Mouse (Mus musculus) small intestine, adult 10 weeks (tissue): ENCODE results near the gene Fgf22. TPM values are rescaled to one million over a fixed set of nuclear protein-coding genes. Genes with fewer than 3 reads are reported as not detected.

Experiments used
- polyA plus RNA-seq: library from polyadenylated mRNA; stranded (reverse); fragments of 350-450 nt; fragmentation: Illumina TruSeq; extraction: RNeasy Lipid Tissue Mini Kit (QIAGEN cat#74804); gene quantifications from one replicate; pipeline ENCODE4 v1.2.3, GENCODE M21; 2014; ENCODE audit warnings: low replicate concordance

Fgf22 gene
- not detected for polyA plus RNA-seq

DNA sequence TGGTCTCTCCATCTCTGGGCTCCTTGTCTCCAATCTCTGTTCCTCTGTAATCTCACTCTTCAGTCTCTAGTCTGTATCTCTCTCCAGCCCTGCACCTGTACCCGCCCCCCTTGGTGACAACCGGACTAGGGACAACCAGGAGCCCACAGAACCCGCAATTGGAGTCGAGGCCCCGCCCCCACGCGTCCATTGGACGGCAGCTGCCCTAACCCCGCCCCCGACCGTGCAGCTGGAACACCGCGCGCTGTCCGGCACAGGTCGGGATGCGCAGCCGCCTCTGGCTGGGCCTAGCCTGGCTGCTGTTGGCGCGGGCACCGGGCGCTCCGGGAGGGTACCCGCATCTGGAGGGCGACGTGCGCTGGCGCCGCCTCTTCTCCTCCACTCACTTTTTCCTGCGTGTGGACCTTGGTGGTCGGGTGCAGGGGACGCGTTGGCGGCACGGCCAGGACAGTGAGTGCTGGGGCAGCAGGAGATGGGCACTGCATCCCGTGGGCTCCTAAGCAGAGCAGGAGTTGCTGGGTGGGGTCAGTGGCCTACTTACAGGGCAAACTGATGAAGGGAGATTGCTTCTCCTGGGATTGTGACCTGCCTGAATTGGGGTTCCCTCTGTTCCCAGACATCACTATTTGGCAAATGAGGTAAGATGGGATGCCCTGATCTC is at the start of gene Fgf22:
Gene Fgf22 (plus strand): TSS at position 221 of the 661 bp plus-strand sequence.

DNA sequence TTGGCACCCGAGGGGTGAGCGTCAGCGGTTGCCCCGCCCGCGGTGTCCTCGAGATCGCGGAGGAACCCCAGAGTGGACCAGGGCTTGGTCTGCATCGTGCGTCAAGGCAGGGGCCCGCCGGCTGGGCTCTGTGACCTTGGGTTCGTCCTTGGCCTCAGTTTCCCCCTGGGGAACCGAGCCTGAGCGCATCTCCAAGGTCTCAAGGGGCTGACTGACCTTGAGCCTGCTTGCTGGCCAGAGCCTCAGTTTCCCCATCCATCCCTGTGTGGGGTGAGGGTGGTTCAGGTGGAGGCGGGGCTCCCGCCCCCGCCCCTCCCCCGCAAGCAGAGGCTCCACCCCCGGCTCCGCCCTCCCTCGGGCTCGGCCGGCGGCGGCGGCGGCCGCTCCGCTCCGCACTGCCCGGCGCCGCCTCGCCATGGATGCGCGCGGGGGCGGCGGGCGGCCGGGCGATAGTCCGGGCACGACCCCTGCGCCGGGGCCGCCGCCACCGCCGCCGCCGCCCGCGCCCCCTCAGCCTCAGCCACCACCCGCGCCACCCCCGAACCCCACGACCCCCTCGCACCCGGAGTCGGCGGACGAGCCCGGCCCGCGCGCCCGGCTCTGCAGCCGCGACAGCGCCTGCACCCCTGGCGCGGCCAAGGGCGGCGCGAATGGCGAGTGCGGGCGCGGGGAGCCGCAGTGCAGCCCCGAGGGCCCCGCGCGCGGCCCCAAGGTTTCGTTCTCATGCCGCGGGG is 38.5 kb upstream of the Fgf22 start, which contains the start of gene Hcn2:
Gene Hcn2 (plus strand): TSS at position 381 of the 734 bp plus-strand sequence.

DNA sequence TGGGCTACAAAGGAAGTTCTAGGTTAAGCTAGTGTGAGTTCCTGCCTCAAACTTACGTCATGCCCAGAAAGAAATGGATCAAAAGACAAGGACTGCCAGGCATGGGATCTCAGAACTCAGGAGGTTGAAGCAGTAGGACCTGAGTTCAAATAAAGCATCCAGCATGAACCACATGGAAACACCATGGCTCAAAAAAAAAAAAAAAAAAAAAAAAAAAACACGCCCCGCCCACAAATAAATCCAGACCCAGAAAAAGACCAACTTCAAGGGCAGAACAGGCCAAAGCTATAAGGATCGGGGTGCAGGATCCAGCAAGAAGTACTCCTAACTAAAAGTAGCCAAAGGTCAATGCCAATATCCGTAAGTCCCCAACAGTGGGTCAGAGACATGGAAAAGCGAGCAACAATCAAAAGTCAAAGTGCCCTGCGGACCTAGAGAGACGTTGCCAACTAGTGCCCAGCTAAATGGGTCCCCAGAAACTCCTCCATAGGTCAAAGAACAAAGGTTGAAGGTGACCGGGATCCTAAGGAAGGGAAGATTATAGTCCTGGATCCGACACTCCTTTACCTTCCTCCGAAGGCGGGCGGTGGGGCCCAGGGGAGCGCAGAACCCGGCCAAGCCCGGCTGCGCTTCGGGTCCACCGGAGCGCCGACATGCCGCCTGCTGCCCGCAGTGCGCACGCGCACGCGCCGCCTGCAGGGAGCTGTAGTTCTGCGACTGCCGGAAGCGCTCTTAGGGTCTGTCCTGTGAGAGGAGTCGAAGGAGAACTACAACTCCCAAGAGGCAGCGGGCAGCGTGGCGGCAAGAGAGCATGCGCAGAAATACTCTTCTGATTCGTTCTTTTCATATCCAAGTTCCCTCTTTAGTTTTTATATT is 8.7 kb upstream of the Fgf22 start, which contains the start of gene Polrmt:
Gene Polrmt (minus strand): TSS at position 684 of the 876 bp plus-strand sequence.

DNA sequence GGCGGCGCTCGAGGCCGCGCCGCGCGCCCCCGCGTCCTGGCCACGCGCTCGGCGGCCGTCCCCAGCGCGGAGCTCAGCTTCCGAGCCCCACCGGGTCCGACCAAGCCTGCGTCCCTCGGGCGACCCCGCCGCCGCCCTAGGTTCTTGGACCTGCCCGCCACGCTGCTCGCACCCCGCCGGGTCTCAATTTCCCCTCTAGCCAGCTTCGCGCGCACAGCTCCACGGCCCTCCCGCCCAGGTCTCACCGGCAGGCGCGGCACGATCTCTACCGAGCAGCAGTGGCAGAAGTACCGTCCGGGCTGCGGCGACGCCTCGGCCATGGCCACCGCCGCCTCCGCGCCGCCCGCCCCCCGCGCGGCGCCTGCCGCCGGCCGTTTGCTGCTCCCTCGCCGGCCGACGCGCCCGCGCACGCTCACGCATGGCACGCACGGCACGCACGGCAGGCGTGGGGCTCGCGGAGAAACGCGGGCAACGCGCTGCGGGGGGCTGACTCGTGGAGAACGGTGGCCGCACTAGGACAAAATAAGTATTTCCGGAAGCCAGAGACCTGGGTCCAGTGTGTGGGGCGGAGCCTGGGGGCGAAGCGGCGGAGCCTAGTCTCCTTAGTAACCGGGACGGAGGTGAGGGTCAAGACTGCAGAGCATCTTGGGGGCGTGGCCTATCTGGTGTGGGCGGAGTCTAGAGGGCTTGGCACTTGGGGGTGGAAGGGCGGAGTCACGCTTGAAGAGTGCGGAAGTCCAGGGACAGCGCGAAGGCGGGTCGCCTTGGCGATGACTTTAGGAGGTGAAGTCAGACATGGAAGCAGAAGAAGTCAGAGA is 11.8 kb downstream of the Fgf22 start, which contains the start of gene Rnf126:
Gene Rnf126 (minus strand): TSS at position 445 of the 818 bp plus-strand sequence.

DNA sequence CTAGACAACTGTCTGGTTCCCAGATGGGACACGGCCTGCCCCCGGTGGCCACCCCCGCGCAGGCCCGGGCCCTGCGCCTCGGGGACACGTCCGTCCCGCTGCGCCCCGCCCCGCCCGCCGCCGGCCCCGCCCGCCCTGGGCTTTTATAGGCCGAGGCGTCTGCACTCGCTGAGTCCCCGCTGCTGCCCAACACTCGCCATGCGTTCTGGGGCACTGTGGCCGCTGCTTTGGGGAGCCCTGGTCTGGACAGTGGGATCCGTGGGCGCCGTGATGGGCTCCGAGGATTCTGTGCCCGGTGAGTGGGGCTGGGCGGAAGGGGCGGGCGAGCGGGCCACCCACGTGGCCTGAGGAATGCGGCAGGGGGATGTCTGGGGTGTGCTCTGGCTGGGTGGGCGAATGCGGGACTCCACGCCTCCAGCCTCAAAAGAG is 22.2 kb downstream of the Fgf22 start, which contains the start of gene Fstl3:
Gene Fstl3 (plus strand): TSS at position 170 of the 429 bp plus-strand sequence.

DNA sequence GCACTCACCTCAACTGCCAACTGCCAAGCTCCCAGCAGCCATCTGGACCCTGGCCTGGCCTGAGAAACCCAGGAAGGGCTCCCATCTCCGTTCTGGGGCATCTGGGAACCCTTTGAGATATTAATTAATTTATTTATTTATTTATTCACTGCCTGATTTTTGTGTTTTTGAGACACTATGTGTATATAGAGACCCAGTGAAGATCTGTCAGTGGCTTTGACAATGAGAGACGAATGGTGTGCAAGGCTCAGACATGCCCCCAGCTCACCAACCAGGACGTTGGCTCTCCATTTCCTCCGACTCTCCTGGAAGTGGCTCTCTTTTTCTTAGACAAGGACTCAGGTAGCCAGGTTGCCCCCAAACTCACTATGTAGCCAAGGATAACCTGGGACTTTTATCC is 36.0 kb downstream of the Fgf22 start, which contains the start of gene Prss57:
Gene Prss57 (minus strand): TSS at position 101 of the 400 bp plus-strand sequence.

DNA sequence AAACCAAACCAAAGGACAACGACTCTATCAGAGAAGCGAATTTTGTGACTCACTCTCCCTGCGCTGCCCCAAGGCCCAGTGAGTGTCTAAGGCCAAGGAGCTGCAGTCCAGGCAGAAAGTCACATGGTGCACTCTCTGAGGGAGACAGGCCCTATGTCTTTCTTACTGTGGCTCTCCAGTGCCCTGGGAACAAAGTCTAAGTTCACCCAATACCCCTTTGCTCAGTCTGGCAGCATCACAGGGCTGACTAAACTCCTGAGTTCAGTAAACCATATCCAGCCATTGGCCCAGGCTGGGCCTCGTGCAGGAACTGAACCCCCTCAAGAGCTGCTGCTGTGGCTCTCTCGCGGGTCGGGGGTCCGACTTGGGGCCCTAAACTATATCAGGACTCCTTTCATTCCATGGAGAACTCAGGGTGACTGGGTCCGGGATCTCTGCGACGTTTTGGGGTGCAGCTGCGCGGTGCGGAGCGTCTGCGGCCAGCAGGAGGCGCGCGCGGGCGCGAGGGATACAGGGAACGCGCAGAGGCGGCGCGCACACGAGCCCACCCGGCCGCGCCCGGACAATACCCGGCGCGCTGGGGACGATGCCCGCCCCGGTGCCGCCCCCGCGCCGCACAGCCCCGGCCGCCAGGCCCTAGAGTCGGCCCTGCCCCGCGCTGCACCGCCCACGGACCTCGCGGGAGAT is 38.3 kb downstream of the Fgf22 start, which contains the start of gene Palm:
Gene Palm (plus strand): TSS at position 522 of the 687 bp plus-strand sequence.

Other genes with a start within 250 kb of the Fgf22 start
- 6.5 TPM for gene Plpp2, start 221.3 kb upstream of the Fgf22 start, polyA plus RNA-seq
- gene Mier2, start 199.9 kb upstream of the Fgf22 start, polyA plus RNA-seq = not detected
- not detected for gene Theg, start 167.7 kb upstream of the Fgf22 start, polyA plus RNA-seq
- gene C2cd4c, start 141.1 kb upstream of the Fgf22 start, polyA plus RNA-seq = 0.11 TPM
- 0.30 TPM for gene Shc2, start 117.2 kb upstream of the Fgf22 start, polyA plus RNA-seq
- gene Odf3l2, start 109.3 kb upstream of the Fgf22 start, polyA plus RNA-seq = not detected
- not detected for gene Madcam1, start 90.5 kb upstream of the Fgf22 start, polyA plus RNA-seq
- not detected for gene Tpgs1, start 85.7 kb upstream of the Fgf22 start, polyA plus RNA-seq
- not detected for gene Cdc34, start 72.9 kb upstream of the Fgf22 start, polyA plus RNA-seq
- not detected for gene Gzmm, start 66.1 kb upstream of the Fgf22 start, polyA plus RNA-seq
- 328 TPM for gene Bsg, start 50.6 kb upstream of the Fgf22 start, polyA plus RNA-seq
- gene Hcn2, start 38.4 kb upstream of the Fgf22 start, polyA plus RNA-seq = not detected
- not detected for gene Polrmt, start 8.5 kb upstream of the Fgf22 start, polyA plus RNA-seq
- gene Rnf126, start 11.9 kb downstream of the Fgf22 start, polyA plus RNA-seq = 0.41 TPM
- gene Fstl3, start 22.2 kb downstream of the Fgf22 start, polyA plus RNA-seq = 0.45 TPM
- gene Prss57, start 35.9 kb downstream of the Fgf22 start, polyA plus RNA-seq = not detected
- not detected for gene Palm, start 38.5 kb downstream of the Fgf22 start, polyA plus RNA-seq
- gene Misp, start 65.9 kb downstream of the Fgf22 start, polyA plus RNA-seq = 3.9 TPM
- gene Ptbp1, start 99.4 kb downstream of the Fgf22 start, polyA plus RNA-seq = 52.9 TPM
- gene Prtn3, start 119.4 kb downstream of the Fgf22 start, polyA plus RNA-seq = not detected
- not detected for gene Plppr3, start 119.6 kb downstream of the Fgf22 start, polyA plus RNA-seq
- not detected for gene Elane, start 131.2 kb downstream of the Fgf22 start, polyA plus RNA-seq
- 0.67 TPM for gene Cfd, start 135.8 kb downstream of the Fgf22 start, polyA plus RNA-seq
- gene Med16, start 153.8 kb downstream of the Fgf22 start, polyA plus RNA-seq = 0.11 TPM
- gene Gm26602, start 155.8 kb downstream of the Fgf22 start, polyA plus RNA-seq = not detected
- gene Kiss1r, start 161.9 kb downstream of the Fgf22 start, polyA plus RNA-seq = not detected
- 1.5 TPM for gene R3hdm4, start 166.1 kb downstream of the Fgf22 start, polyA plus RNA-seq
- gene Arid3a, start 172.0 kb downstream of the Fgf22 start, polyA plus RNA-seq = 2.3 TPM
- 1.0 TPM for gene Wdr18, start 205.1 kb downstream of the Fgf22 start, polyA plus RNA-seq
- not detected for gene Grin3b, start 215.6 kb downstream of the Fgf22 start, polyA plus RNA-seq
- gene Tmem259, start 229.3 kb downstream of the Fgf22 start, polyA plus RNA-seq = 0.45 TPM
- gene Cnn2, start 233.5 kb downstream of the Fgf22 start, polyA plus RNA-seq = 1.9 TPM
- gene Abca7, start 241.4 kb downstream of the Fgf22 start, polyA plus RNA-seq = 0.11 TPM